Mouse (Mus musculus) MN1 (cell line): Measurements from ENCODE around the gene Gm10058.
"Not testable (repeated sequence)": the region's sequence is repeated elsewhere in the genome, so short reads cannot be mapped to it uniquely, and the experiment has no call there.

ENCODE experiments used
- DNase-seq: peaks from one replicate; pipeline ENCODE4 v3.0.0-alpha.2; 2016; ENCODE audit warnings: low spot score

Gene Gm10058

DNA sequence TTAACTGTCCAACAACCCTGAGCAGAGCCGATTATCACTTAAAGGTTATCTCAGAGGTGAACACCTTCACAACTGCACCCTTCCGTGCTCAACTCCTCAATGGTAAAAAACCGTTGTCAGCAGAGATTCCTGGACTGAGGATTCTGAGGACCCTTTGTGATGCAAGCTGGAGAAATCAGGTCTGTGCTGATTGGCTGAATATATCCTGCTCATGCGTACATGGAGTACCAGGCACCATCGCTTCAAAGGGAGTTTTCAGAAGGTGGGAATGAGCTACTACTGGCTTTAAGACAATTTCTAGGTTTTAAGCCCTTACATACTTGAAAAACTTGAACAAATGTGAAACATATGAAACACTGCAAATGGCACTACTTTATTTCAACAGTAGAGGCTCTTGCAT, at the start of gene Gm10058:
Gene Gm10058, minus strand, starts transcription at position 101 of the 400 bp plus-strand sequence.
- DNase-seq, result not testable (repeated sequence)
